Mouse (Mus musculus) granulocyte monocyte progenitor cell, adult 5-6 weeks (primary cell): Measurements from ENCODE around the gene Fam173a. TPM values are rescaled to one million over a fixed set of nuclear protein-coding genes. Genes with fewer than 3 reads are reported as not detected.
"Not testable (repeated sequence)": the region's sequence is repeated elsewhere in the genome, so short reads cannot be mapped to it uniquely, and the experiment has no call there.

Experiments used
- ATAC-seq: replicated peaks from 2 replicates; pipeline ENCODE4 v1.8.0; 2016; ENCODE audit warnings: mild to moderate bottlenecking, moderate TSS enrichment, inconsistent platforms; ENCODE audit not compliant: poor library complexity, severe bottlenecking
- total RNA-seq, 2 experiments: library from RNA; stranded (forward) in 1 of 2; stranded (reverse) in 1 of 2; fragments of 200-712, 200-1000 nt in 1 of 2; fragments of >200 nt in 1 of 2; fragmentation: Nextera tagmentation in 1 of 2; gene quantifications; 2 replicates each; pipeline ENCODE4 v1.2.3; 2014 to 2017

Gene Fam173a
- total RNA-seq, 2 experiments from 2014 or later = 31.9 to 85.3 TPM

DNA sequence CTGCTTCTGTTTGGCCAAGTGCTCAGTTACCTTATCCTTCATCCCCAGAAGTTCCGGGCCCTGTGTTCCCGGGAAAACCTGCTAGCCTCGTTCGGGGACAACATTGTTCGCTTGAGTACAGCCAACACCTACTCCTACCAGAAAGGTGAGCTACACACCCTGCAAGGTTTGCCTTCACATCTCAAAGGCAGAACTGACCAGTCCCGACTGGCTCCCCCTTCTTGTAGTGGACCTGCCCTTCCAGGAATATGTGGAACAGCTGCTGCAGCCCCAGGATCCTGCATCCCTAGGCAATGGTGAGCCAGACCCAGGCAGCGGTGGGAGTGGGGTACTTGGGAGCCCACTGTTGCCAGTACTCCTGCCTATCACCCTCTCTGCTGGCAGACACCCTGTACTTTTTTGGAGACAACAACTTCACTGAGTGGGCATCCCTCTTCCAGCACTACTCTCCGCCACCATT, 36.9 kb upstream of the Fam173a start:
- ATAC-seq = no peak

DNA sequence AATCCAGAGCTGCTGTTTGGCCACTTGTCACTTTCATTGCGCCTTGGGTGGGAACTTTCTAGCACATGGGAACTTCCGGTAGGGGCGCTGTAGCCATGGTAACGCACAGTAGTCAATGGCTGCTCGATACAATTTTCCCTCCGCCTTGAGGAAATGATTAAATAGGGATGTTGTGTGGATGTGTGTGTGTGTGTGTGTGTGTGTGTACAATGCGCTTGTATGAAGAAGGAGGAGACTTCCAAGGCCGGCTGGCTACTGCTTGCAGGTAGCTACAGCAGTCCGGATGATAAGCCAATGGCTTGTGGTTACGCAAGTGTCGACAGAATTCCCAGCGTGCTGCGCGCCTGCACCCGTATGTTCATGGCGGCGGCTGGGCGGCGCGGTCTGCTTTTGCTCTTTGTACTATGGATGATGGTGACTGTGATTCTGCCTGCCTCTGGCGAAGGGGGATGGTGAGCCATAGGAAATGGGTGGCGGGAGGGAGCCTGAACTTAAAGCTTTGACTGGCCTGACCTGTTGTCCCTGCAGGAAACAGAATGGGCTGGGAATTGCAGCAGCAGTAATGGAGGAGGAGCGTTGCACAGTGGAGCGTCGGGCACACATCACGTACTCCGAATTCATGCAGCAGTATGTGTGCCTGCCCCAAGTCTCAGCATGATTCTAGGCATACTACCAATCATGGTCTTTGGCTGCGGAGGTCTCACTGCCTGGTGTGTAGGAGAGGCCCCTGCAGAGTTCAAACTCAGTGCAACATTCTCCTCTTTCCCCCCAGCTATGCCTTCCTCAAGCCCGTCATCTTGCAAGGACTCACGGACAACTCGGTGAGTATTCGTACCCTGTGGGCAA, 36.2 kb upstream of the Fam173a start, which contains the start of gene Jmjd8:
Gene Jmjd8, plus strand, starts transcription at position 156 of the 846 bp plus-strand sequence.
- ATAC-seq = peak; percentile 13

DNA sequence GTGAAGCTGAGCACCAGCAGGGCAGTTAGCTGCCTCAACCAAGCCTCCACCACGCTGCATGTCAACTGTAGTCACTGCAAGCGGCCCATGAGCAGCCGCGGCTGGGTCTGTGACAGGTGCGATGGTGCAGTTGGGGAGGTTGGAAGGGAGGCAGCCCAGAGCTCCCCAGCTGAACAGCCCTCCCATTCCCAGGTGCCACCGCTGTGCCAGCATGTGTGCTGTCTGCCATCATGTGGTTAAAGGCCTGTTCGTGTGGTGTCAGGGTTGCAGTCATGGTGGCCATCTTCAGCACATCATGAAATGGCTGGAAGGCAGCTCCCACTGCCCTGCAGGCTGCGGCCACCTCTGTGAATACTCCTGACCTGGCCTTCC, 35.5 kb upstream of the Fam173a start:
- no peak for ATAC-seq

DNA sequence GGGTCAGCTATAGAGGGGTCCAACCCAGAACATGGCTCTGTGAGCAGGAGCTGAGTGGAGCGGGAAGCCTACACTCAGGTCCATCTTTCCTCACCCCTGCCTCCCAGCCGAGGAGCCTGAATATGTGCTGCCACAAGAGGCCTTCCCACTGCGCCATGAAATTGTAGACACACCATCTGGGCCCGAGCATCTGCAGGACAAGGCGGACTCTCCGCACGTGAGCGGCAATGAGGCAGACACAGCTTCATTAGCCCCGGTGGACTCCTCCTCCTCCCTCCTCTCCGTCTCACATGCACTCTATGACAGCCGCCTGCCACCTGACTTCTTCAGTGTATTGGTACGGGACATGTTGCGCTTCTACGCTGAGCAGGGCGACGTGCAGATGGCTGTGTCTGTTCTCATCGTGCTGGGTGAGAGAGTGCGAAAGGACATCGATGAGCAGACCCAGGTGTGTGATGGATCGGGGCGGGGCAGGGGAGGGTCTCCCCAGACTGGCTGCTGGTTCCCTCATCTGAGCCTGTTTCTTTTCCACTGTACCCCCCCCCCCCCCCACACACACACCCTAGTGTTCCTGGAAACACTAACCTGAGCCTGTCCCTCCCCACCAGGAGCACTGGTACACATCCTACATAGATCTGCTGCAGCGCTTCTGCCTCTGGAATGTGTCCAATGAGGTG, 35.0 kb upstream of the Fam173a start:
- ATAC-seq = no peak

DNA sequence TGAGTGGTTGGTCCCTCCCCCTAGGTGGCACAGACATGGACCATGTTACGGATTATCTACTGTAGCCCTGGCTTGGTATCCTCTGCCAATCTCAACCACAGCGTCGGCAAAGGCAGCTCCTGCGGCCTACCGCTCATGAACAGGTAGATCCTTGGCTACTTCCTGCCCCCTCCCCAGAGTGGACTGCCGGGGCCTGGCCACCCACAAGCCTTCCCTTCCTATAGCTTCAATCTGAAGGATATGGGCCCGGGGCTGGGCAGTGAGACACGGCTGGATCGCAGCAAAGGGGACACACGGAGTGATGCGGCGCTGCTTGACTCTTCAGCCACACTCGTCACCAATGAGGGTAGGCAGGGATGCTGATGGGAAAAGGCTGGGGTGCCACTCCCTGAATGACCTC, 34.3 kb upstream of the Fam173a start:
- no peak for ATAC-seq

DNA sequence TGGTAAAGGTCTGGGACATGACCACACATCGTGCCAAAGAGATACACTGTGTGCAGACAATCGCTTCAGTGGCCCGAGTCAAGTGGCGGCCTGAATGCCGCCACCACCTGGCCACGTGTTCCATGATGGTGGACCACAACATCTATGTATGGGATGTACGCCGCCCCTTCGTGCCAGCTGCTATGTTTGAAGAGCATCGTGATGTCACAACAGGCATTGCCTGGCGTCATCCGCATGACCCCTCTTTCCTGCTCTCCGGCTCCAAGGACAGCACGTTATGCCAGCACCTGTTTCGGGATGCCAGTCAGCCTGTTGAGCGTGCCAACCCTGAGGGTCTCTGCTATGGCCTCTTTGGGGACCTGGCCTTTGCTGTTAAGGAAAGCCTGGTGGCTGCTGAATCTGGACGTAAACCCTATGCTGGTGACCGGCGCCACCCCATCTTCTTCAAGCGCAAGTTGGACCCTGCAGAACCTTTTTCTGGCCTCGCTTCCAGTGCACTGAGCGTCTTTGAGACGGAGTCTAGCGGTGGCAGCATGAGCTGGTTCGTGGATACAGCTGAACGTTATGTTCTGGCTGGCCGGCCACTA, 33.4 kb upstream of the Fam173a start:
- no peak for ATAC-seq

DNA sequence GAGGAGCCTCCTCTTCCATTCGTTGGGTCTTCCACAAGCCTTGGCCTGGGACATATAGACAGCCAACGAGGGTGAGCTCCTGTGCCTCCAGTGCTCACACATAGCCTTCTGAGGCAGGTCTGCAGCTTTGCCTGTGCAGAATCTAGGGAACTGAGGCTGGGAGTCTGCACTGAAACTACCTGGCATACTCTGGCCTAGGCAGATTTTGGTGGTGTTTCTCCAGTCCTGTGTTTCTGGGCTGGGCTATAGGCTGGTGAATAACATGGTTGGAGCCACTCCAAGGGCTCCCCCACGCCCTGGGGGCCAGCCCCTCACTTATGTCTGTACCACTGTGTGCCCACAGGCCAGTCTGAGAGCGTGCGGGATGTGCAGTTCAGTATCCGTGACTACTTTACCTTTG, 32.6 kb upstream of the Fam173a start:
- no peak for ATAC-seq

DNA sequence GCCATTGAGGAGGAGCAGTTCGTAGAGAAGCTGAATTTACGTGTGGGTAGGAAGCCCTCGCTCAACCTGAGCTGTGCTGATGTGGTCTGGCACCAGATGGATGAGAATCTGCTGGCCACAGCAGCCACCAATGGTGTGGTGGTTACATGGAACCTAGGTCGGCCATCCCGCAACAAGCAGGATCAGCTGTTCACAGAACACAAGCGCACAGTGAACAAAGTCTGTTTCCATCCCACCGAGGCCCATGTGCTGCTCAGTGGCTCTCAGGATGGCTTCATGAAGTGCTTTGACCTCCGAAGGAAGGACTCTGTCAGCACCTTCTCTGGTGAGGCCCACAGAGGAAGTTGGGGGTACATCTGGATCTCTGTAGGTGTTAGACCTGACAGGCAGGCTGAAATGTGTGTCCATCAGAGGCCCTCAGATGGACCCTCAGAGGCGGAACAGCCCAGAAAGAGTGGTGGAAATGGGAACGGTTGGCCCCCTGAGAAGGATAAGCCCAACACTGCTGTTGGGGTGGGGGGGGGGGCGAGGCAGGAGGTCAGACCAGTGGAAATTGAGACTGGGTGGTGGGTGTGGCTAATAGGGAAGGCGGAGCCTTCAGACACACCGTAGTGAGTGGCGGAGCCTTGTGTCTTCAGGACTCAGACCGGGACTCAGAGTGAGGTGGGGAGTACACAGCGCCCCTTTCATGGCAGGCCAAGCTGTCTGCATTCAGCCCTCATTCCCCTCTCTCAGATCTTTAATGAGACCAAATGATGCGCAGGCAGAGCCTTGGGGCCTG, 31.9 kb upstream of the Fam173a start:
- no peak for ATAC-seq

DNA sequence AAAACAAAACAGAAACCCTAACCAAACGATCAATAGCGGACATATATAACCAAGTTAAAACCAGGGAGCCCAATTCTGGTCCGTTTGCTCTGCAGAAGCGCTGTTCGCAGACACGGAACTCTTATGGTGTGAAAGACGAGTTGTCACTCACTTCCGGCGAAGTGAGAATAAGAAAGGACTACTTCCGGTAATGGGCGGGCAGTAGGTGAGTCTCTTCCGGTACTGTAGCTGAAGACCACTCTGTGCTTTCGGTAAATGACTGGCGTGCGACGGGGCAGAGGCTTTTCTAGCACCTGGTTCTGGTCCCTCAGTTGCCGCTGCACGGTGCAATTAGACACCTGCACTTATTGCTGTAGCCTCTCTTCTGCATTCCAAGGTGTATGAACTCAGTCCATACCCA, 30.8 kb upstream of the Fam173a start, which contains the start of gene Wdr24:
Gene Wdr24, plus strand, starts transcription at position 176 of the 400 bp plus-strand sequence.
- ATAC-seq = peak; percentile 78

DNA sequence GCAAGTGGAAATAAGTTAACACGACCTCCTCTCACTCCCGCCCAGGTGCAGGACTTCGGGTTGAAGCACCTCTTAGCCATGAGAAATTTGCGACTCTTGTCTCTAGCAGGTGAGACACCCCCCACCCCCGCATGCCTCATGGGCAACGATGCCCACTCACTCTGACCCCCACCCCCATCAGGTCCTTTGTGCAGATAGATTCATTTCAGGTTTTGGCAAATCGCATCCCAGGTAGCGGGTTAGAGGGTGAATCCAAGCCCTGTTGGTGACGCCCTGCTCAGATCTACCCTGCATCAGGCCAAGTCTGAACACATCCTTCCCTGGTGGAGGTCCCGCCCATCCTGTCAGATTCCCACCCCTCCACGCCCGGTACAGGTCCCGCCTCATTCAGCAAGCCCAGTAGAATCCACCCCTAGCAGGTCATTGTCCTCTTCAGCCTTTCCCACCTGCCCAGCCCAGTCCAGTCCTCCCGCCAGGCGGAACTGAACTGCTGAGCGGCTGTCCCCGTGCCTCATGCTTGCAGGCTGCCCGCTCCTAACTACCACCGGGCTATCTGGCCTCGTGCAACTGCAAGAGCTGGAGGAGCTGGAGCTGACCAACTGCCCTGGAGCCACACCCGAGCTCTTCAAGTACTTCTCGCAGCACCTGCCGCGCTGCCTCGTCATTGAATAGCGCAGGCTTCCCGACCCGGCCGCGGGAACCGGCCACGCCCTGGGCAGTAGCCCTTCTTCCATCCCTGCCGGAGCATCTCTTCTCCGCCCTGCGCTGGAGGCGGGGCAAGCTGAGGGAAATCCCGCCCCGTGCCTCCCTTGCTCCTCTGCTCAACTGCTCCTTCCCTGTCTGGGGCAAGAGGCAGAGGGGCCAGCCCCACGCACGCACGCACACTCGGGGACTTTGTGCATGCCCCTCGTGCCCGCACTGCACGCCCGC, 26.4 kb upstream of the Fam173a start:
- ATAC-seq = peak; percentile 30

DNA sequence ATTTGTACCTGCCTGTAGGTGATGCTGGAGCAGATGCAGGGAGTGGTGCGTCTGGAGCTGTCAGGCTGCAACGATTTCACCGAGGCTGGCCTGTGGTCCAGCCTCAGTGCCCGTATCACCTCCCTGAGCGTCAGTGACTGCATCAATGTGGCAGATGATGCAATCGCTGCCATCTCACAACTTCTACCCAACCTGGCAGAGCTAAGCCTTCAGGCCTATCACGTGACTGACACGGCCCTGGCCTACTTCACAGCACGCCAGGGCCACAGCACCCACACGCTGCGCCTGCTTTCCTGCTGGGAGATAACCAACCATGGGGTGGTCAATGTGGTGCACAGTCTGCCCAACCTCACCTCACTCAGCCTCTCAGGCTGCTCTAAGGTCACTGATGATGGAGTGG, 25.0 kb upstream of the Fam173a start:
- no peak for ATAC-seq

DNA sequence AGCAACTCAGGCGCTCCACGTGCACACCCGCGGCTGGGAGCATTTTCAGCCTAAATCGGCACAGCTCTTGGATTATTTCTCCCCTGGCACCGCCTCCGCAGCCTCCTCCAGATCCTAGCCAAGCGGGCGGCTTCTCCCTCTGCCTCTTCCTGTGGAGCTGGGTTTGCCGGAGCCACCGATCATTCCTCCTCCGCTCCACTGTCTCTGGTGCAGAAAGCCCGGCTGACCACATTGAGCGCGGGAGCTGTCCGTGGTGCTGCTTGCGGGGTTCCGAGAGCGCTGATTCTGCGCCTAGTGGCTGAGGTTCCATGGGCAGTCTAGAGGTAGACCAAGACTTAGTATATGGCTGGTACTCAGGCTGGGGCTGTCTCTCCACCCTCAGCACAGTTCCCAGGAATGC, 20.8 kb upstream of the Fam173a start:
- ATAC-seq = peak; percentile 90

DNA sequence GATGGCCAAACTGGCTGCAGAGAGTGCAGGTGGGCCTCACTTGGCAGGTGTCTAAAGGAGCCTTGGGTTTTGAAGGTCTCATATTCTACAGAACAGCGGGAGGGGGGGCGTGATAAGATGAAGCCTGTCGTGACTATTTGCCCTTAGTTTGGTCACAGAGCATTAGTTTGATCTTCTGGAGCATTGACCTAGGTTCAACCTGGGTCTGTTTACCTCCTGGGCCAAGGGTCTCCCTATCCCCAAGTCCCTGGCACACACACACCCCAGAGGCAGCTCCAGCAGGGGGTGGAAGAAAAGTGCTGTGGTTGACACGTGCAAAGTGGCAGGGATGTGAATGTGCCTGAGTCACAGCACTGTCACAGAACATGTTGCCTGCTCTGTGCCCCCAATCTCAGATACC, 18.2 kb upstream of the Fam173a start:
- ATAC-seq = no peak

DNA sequence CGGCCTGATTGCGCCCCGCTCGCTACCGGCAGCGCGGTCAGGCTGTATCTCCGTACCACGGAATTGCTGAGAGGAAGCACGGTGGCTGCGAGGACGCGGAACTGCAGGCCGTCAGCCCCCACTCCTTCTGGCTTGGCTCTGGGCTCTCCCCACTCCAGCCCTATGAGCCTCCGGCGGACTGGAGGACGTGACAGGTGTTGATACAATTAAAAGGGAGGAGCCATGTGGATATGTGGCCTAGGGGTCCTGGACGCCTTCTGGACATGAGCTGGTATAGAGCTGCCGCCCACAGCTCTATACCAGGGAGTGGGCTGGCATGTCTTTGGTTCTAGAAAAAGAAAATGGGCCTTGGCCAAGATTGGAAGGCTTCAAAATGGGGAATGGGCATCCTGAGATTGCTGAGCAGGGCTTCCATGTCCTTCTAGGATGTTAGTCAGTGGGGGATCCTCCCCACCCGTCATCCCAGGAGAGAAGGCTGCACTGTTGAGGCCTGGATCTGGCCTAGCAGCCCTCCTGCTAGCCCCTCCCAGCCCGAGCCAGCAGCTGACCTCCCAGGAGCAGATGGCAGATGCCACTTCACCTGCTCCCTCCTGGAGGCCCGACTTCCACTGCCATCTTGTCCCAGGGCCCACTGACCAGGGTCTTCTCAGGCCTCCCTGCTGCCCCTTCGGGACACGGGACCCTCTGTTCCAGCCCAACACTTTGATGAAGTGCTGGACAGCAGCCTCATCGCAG, 17.1 kb upstream of the Fam173a start:
- 0 out of 2 replicates have a peak, but pooled peaks have one; percentile 13 for ATAC-seq

DNA sequence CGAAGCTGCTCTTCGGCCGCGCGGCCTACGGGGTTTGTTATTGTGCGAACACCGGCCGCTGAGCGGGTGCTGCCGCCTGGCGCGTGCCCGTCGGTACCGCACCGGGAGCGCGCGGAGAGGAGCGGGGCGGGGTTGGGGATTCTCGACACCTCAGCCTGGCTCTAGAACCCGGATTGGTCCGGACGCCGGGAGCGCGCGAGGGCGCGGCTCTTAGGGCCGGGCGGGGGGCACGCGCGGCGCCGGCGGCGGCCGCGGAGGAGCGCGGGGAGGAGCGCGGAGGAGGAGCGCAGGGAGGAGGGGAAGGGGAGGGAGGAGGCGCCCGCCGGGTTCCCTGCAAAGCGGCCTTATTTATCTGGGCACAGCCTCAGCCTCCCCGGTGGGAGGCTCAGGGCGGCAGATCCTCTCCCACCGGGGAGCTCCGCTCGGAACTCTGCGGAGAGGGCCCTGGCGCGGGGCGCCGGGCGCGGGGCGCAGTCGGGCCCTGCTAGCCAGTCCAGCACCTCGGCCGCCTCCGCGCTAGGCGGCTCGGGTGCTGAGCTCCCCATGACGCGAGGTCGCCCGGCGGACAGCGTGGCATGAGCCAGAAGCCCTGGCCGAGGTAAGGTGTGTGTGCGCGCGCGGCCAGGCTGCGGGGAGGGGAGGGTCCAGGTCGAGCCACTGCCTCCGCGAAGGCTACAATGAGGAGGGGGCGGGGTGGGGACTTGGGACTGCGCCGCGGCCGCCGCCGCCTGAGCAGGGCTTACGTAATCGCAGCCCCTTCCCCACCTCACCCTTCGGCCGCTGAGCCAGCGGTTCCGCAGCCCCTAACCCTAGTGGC, 16.3 kb upstream of the Fam173a start, which contains the start of gene Fbxl16:
Gene Fbxl16, plus strand, starts transcription at position 297 of the 817 bp plus-strand sequence.
- peak; percentile 16; the same call in 1 of the 2 replicates for ATAC-seq

DNA sequence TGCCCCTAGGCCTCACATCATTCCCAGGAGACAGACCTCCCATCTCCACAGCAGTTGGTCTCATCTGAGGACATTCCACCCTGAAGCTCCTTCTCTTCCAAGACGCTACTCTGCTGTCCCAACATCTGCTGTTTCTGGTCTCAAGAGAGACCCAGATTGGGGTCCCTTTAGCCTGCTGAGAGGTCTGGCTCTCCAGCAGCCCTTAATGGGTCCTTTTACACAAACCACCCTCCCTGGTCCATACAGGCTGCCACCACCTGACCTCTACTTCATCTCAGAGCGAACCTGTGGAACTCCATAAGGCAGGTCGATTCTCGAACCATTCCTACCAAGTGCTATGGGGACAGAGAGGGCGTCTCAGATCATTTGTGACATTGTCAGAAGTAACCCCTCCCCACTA, 15.3 kb upstream of the Fam173a start:
- ATAC-seq = no peak

DNA sequence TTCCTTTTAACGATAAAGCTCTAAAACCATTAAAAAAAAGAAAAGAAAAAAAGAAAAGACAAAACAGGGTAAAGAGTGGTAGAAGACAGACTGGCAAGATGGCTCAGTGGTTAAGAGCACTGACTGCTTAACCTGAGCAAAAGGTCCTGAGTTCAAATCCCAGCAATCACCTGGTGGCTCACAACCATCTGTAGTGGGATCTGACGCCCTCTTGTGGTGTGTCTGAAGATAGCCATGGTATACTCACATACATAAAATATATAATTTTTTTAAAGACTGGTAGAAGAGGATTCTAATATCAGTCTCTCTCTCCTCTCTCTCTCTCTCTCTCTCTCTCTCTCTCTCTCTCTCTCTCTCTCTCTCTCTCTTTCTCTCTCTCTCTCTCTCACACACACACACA, 14.8 kb upstream of the Fam173a start:
- not testable (repeated sequence) for ATAC-seq

DNA sequence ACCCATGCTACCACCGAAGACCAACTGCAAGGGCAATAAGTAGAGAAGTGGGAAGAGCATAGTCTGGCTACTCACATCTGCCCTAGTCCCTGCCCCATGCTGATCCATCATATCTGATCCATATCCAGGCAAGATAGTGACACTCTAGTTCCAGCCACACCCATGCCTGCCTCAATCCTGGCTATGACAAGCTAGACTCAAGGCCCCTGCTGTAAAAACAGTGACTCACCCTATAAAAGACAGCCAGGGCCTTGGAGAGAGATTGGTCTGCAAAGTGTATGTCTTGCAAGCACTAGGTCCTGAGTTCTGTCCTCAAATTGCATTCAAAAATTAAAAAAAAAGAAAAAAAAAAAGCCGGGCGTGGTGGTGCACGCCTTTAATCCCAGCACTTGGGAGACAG, 13.8 kb upstream of the Fam173a start:
- no peak for ATAC-seq
